ENCODE assay signal across 8 mouse cellular contexts in the genomic region with DNA sequence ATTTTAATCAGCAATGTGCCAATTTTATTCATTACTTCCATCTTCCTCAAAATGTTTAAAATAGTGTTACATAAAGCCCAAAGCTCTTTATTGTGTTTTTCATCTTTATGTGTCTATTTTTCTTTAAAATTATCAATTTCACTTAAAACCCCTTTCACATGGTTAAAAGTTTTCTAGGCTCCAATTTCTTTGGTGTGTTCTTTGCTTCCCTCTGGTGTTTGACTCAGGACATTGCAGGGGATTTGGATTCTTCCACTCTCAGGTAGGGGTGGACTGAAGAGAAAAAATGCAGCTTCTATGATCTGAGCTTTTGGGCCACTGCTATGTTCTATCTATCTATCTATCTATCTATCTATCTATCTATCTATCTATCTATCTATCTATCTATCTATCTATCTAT. TPM values are rescaled to one million over a fixed set of nuclear protein-coding genes. Genes with fewer than 3 reads are reported as not detected.
DNase-seq lines count a peak whose midpoint lies in the region; ATAC-seq and TF ChIP-seq lines count a peak whose summit lies in the region.

No protein-coding gene starts in this region.

- H3K27ac ChIP-seq in hindbrain, postnatal 0 days, result no peak overlapping the region
- no peak overlapping the region for H3K27ac ChIP-seq in hindbrain, embryonic 12.5 days
- no peak overlapping the region for H3K27ac ChIP-seq in liver, postnatal 0 days (ENCODE audit: low read depth)
- no peak overlapping the region for H3K27ac ChIP-seq in hindbrain, embryonic 13.5 days

- TF ChIP-seq EP300 in liver, postnatal 0 days (IDR thresholded peaks at IDR 0.05; ENCODE audit: low read depth), result no peak

- no peak overlapping the region for H3K4me3 ChIP-seq in hindbrain, postnatal 0 days (ENCODE audit: low read length)
- H3K4me3 ChIP-seq in hindbrain, embryonic 12.5 days, result no peak overlapping the region
- no peak overlapping the region for H3K4me3 ChIP-seq in liver, postnatal 0 days (ENCODE audit: low read depth, low read length)
- H3K4me3 ChIP-seq in hindbrain, embryonic 13.5 days, result no peak overlapping the region

- H3K9me3 ChIP-seq in hindbrain, postnatal 0 days (ENCODE audit: low read length), result no peaks in the 10 kb centered on the region
- H3K9me3 ChIP-seq in hindbrain, embryonic 12.5 days (replicated peaks), result peaks cover 10% of the 10 kb centered on the region
- H3K9me3 ChIP-seq in liver, postnatal 0 days (ENCODE audit: low read length), result peaks cover 4% of the 10 kb centered on the region
- H3K9me3 ChIP-seq in hindbrain, embryonic 13.5 days, result peaks cover 5% of the 10 kb centered on the region

- H3K36me3 ChIP-seq in hindbrain, postnatal 0 days (ENCODE audit: insufficient read depth, low read length), result no peaks in the 10 kb centered on the region
- H3K36me3 ChIP-seq in hindbrain, embryonic 12.5 days, result no peaks in the 10 kb centered on the region
- no peaks in the 10 kb centered on the region for H3K36me3 ChIP-seq in liver, postnatal 0 days (replicated peaks; ENCODE audit: insufficient read depth, low read length)
- no peaks in the 10 kb centered on the region for H3K36me3 ChIP-seq in hindbrain, embryonic 13.5 days

- TF ChIP-seq CTCF in hindbrain, postnatal 0 days (IDR thresholded peaks at IDR 0.05; ENCODE audit: low read depth), result peak; percentile 77
- TF ChIP-seq CTCF in liver, postnatal 0 days (IDR thresholded peaks at IDR 0.05; ENCODE audit: low read depth), result peak; percentile 85

- no peaks in the 10 kb centered on the region for H3K27me3 ChIP-seq in hindbrain, postnatal 0 days (ENCODE audit: insufficient read depth, low read length)
- no peaks in the 10 kb centered on the region for H3K27me3 ChIP-seq in hindbrain, embryonic 12.5 days
- no peaks in the 10 kb centered on the region for H3K27me3 ChIP-seq in liver, postnatal 0 days (ENCODE audit: insufficient read depth, low read length)
- no peaks in the 10 kb centered on the region for H3K27me3 ChIP-seq in hindbrain, embryonic 13.5 days

- no peak for ATAC-seq in hindbrain, postnatal 0 days
- no peak for ATAC-seq in hindbrain, embryonic 12.5 days (ENCODE audit: low FRiP score)
- ATAC-seq in liver, postnatal 0 days, result no peak
- ATAC-seq in hindbrain, embryonic 13.5 days (ENCODE audit: low FRiP score), result no peak

- no peaks in the 10 kb centered on the region for H3K4me1 ChIP-seq in hindbrain, postnatal 0 days (ENCODE audit: insufficient read depth, low read length)
- H3K4me1 ChIP-seq in hindbrain, embryonic 12.5 days, result no peaks in the 10 kb centered on the region
- no peaks in the 10 kb centered on the region for H3K4me1 ChIP-seq in liver, postnatal 0 days (ENCODE audit: insufficient read depth)
- no peaks in the 10 kb centered on the region for H3K4me1 ChIP-seq in hindbrain, embryonic 13.5 days (replicated peaks)

- H3K9ac ChIP-seq in hindbrain, postnatal 0 days (replicated peaks; ENCODE audit: low read length), result no peak overlapping the region
- no peak overlapping the region for H3K9ac ChIP-seq in hindbrain, embryonic 12.5 days
- H3K9ac ChIP-seq in liver, postnatal 0 days (replicated peaks), result no peak overlapping the region
- H3K9ac ChIP-seq in hindbrain, embryonic 13.5 days, result no peak overlapping the region

- no peak overlapping the region for H3K4me2 ChIP-seq in hindbrain, postnatal 0 days (ENCODE audit: low read depth, low read length)
- H3K4me2 ChIP-seq in hindbrain, embryonic 12.5 days (replicated peaks), result no peak overlapping the region
- H3K4me2 ChIP-seq in liver, postnatal 0 days (ENCODE audit: low read depth, low read length), result no peak overlapping the region
- no peak overlapping the region for H3K4me2 ChIP-seq in hindbrain, embryonic 13.5 days

- DNase-seq in hindbrain, postnatal 0 days (ENCODE audit: low spot score), result peak; percentile 85
- DNase-seq in CD4-positive, CD25-positive, alpha-beta regulatory T cell, adult 2 months (ENCODE audit: low read depth, low spot score), result peak; percentile 76
- peak; percentile 46 for DNase-seq in T-cell, adult 2 months (ENCODE audit: low spot score)
- no peak for DNase-seq in liver, postnatal 0 days
- no peak for DNase-seq in urinary bladder, adult 2 months (ENCODE audit: low spot score)
- DNase-seq in urinary bladder, postnatal 14 days (ENCODE audit: low spot score), result no peak

RNA-seq across cellular contexts. Expression of a gene that starts 9.5 kb away (rescaled TPM):
- 63.7 and 64.1 TPM in 2 replicates for total RNA-seq in hindbrain, postnatal 0 days (2014; rRNA removed)
- 42.2 and 42.7 TPM in 2 replicates for polyA plus RNA-seq in hindbrain, postnatal 0 days (2015; fragmentation: Nextera tagmentation; extraction: Ambion mirVana)
- 15.7 and 16.2 TPM in 2 replicates for polyA plus RNA-seq in hindbrain, embryonic 12.5 days (2016; fragmentation: Nextera tagmentation; extraction: Ambion mirVana)
- 51.2 and 56.3 TPM in 2 replicates for polyA plus RNA-seq in liver, postnatal 0 days (2015; fragmentation: Nextera tagmentation; extraction: Ambion mirVana)
- 26.0 and 26.4 TPM in 2 replicates for polyA plus RNA-seq in urinary bladder, adult 2 months (2012; rRNA removed)
- polyA plus RNA-seq in hindbrain, embryonic 13.5 days (2015; fragmentation: Nextera tagmentation; extraction: Ambion mirVana), result 14.3 and 19.3 TPM in 2 replicates

RNA-seq across cellular contexts. Expression of a gene that starts 16.4 kb away (rescaled TPM):
- 32.6 and 48.2 TPM in 2 replicates for total RNA-seq in hindbrain, postnatal 0 days (2014; rRNA removed)
- 52.6 and 56.1 TPM in 2 replicates for polyA plus RNA-seq in hindbrain, postnatal 0 days (2015; fragmentation: Nextera tagmentation; extraction: Ambion mirVana)
- 63.7 and 63.9 TPM in 2 replicates for polyA plus RNA-seq in hindbrain, embryonic 12.5 days (2016; fragmentation: Nextera tagmentation; extraction: Ambion mirVana)
- polyA plus RNA-seq in liver, postnatal 0 days (2015; fragmentation: Nextera tagmentation; extraction: Ambion mirVana), result 12.8 and 13.7 TPM in 2 replicates
- 25.0 and 26.9 TPM in 2 replicates for polyA plus RNA-seq in urinary bladder, adult 2 months (2012; rRNA removed)
- polyA plus RNA-seq in hindbrain, embryonic 13.5 days (2015; fragmentation: Nextera tagmentation; extraction: Ambion mirVana), result 58.1 and 58.4 TPM in 2 replicates

RNA-seq across cellular contexts. Expression of a gene that starts 28.3 kb away (rescaled TPM):
- total RNA-seq in hindbrain, postnatal 0 days (2014; rRNA removed), result 106 and 109 TPM in 2 replicates
- polyA plus RNA-seq in hindbrain, postnatal 0 days (2015; fragmentation: Nextera tagmentation; extraction: Ambion mirVana), result 9.4 and 10.8 TPM in 2 replicates
- polyA plus RNA-seq in hindbrain, embryonic 12.5 days (2016; fragmentation: Nextera tagmentation; extraction: Ambion mirVana), result 10.3 and 10.6 TPM in 2 replicates
- 1.8 and 2.0 TPM in 2 replicates for polyA plus RNA-seq in liver, postnatal 0 days (2015; fragmentation: Nextera tagmentation; extraction: Ambion mirVana)
- 29.2 and 29.5 TPM in 2 replicates for polyA plus RNA-seq in urinary bladder, adult 2 months (2012; rRNA removed)
- polyA plus RNA-seq in hindbrain, embryonic 13.5 days (2015; fragmentation: Nextera tagmentation; extraction: Ambion mirVana), result 11.9 and 14.6 TPM in 2 replicates

RNA-seq across cellular contexts. Expression of a gene that starts 37.4 kb away (rescaled TPM):
- total RNA-seq in hindbrain, postnatal 0 days (2014; rRNA removed), result 77.6 and 99.2 TPM in 2 replicates
- polyA plus RNA-seq in hindbrain, postnatal 0 days (2015; fragmentation: Nextera tagmentation; extraction: Ambion mirVana), result 14.0 and 14.6 TPM in 2 replicates
- polyA plus RNA-seq in hindbrain, embryonic 12.5 days (2016; fragmentation: Nextera tagmentation; extraction: Ambion mirVana), result 11.8 and 12.6 TPM in 2 replicates
- 1.6 and 1.8 TPM in 2 replicates for polyA plus RNA-seq in liver, postnatal 0 days (2015; fragmentation: Nextera tagmentation; extraction: Ambion mirVana)
- polyA plus RNA-seq in urinary bladder, adult 2 months (2012; rRNA removed), result 46.2 and 46.5 TPM in 2 replicates
- 14.1 and 15.2 TPM in 2 replicates for polyA plus RNA-seq in hindbrain, embryonic 13.5 days (2015; fragmentation: Nextera tagmentation; extraction: Ambion mirVana)

RNA-seq across cellular contexts. Expression of a gene that starts 43.8 kb away (rescaled TPM):
- 23.9 and 34.3 TPM in 2 replicates for total RNA-seq in hindbrain, postnatal 0 days (2014; rRNA removed)
- 17.0 and 17.9 TPM in 2 replicates for polyA plus RNA-seq in hindbrain, postnatal 0 days (2015; fragmentation: Nextera tagmentation; extraction: Ambion mirVana)
- 10.4 and 13.1 TPM in 2 replicates for polyA plus RNA-seq in hindbrain, embryonic 12.5 days (2016; fragmentation: Nextera tagmentation; extraction: Ambion mirVana)
- 32.2 and 32.3 TPM in 2 replicates for polyA plus RNA-seq in liver, postnatal 0 days (2015; fragmentation: Nextera tagmentation; extraction: Ambion mirVana)
- 75.5 and 103 TPM in 2 replicates for polyA plus RNA-seq in urinary bladder, adult 2 months (2012; rRNA removed)
- 14.5 and 14.8 TPM in 2 replicates for polyA plus RNA-seq in hindbrain, embryonic 13.5 days (2015; fragmentation: Nextera tagmentation; extraction: Ambion mirVana)

Comparison
In these comparisons a context has a peak if more than half of its experiments do, and no peak if none do; other contexts are left out.
1. DNase-seq: peak in hindbrain, postnatal 0 days (single experiment), CD4-positive, CD25-positive, alpha-beta regulatory T cell, adult 2 months (single experiment) and T-cell, adult 2 months (single experiment); none in liver, postnatal 0 days (single experiment), urinary bladder, adult 2 months (single experiment) and urinary bladder, postnatal 14 days (single experiment).